Mouse (Mus musculus) c-Kit-positive CD71-negative TER-119-negative erythroid progenitor cells, embryonic 14.5 days (primary cell): ENCODE data around the gene Antxr1.

Experiments used
- DNase-seq: peaks from one replicate; pipeline ENCODE4 v3.0.0-alpha.2; 2013; ENCODE audit warnings: low read depth

Gene Antxr1

GRCm38 (mm10) chr6:87248226-87248834 lies 87.3 kb downstream of the Antxr1 start:
- no peak for DNase-seq

- no peak for DNase-seq
Observed at GRCm38 (mm10) chr6:87244117-87245100, 91.2 kb downstream of the Antxr1 start.

- DNase-seq = no peak
Observed at GRCm38 (mm10) chr6:87237260-87237659, 98.4 kb downstream of the Antxr1 start.

- DNase-seq = no peak
Observed at GRCm38 (mm10) chr6:87236061-87236460, 99.6 kb downstream of the Antxr1 start.

- DNase-seq = no peak
Observed at GRCm38 (mm10) chr6:87233111-87233510, 102.5 kb downstream of the Antxr1 start.

- DNase-seq = no peak
Observed at GRCm38 (mm10) chr6:87230041-87230440, 105.6 kb downstream of the Antxr1 start.

- DNase-seq = no peak
Observed at GRCm38 (mm10) chr6:87227940-87228339, 107.7 kb downstream of the Antxr1 start.

- DNase-seq = no peak
Observed at GRCm38 (mm10) chr6:87226315-87226714, 109.3 kb downstream of the Antxr1 start.

GRCm38 (mm10) chr6:87225286-87225685 lies 110.3 kb downstream of the Antxr1 start:
- no peak for DNase-seq

GRCm38 (mm10) chr6:87222854-87223631 lies 112.6 kb downstream of the Antxr1 start:
- no peak for DNase-seq

GRCm38 (mm10) chr6:87219061-87219992 lies 116.3 kb downstream of the Antxr1 start:
- no peak for DNase-seq

- DNase-seq = no peak
Observed at GRCm38 (mm10) chr6:87216114-87216591, 119.5 kb downstream of the Antxr1 start.

GRCm38 (mm10) chr6:87213262-87213661 lies 122.4 kb downstream of the Antxr1 start:
- DNase-seq = no peak

GRCm38 (mm10) chr6:87211551-87211950 lies 124.1 kb downstream of the Antxr1 start:
- no peak for DNase-seq

- DNase-seq = no peak
Observed at GRCm38 (mm10) chr6:87207373-87207982, 128.1 kb downstream of the Antxr1 start.

- DNase-seq = no peak
Observed at GRCm38 (mm10) chr6:87206790-87207189, 128.8 kb downstream of the Antxr1 start.

- no peak for DNase-seq
Observed at GRCm38 (mm10) chr6:87203467-87203866, 132.2 kb downstream of the Antxr1 start.

- DNase-seq = no peak
Observed at GRCm38 (mm10) chr6:87203065-87203464, 132.6 kb downstream of the Antxr1 start.

- no peak for DNase-seq
Observed at GRCm38 (mm10) chr6:87202048-87202605, 133.5 kb downstream of the Antxr1 start.

GRCm38 (mm10) chr6:87189755-87190154 lies 145.9 kb downstream of the Antxr1 start:
- no peak for DNase-seq
